ENCODE assay signal across 17 mouse cellular contexts in the genomic region with DNA sequence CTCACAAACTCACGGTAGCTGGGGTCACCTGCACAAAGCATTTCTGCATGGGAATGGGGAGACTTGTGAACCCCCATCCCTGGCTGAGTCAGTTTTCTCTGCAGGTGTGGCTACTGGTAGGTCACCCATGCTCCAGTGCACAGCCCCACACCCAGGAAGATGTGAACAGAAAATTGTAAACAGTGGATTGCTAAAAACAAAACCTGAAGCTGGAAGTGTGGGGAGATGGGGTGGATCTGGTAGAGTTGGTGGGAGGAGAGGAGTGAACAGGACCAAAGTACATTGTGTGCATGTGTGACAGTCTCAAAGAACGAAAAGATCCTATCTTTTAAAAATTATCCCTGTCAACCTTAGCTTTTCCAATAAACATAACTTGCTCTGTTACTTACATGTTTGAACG. TPM values are rescaled to one million over a fixed set of nuclear protein-coding genes. Genes with fewer than 3 reads are reported as not detected.
DNase-seq lines count a peak whose midpoint lies in the region; ATAC-seq and TF ChIP-seq lines count a peak whose summit lies in the region.
"Had no signal": no experiment of that assay in that cellular context is flagged by ENCODE, and none has a peak within 500 bp of the region (broad histone marks: within the 10 kb centered on the region; RNA-seq: fewer than 3 reads in every experiment).

No protein-coding gene starts in this region.

- peaks cover 63% of the 10 kb centered on the region for H3K36me3 ChIP-seq in heart, embryonic 16.5 days (ENCODE audit: control insufficient read depth, insufficient read depth)
- peaks cover 88% of the 10 kb centered on the region for H3K36me3 ChIP-seq in kidney, embryonic 15.5 days
- H3K36me3 ChIP-seq in kidney, embryonic 14.5 days (ENCODE audit: control insufficient read depth, insufficient read depth, low read length): peaks cover 74% of the 10 kb centered on the region
- peaks cover 75% of the 10 kb centered on the region for H3K36me3 ChIP-seq in liver, postnatal 0 days (replicated peaks; ENCODE audit: insufficient read depth, low read length)
- H3K36me3 ChIP-seq in liver, embryonic 11.5 days (ENCODE audit: control insufficient read depth, insufficient read depth, low read length): peaks cover 60% of the 10 kb centered on the region

- H3K27me3 ChIP-seq in heart, embryonic 16.5 days (ENCODE audit: control insufficient read depth, insufficient read depth, low read length): no peaks in the 10 kb centered on the region
- no peaks in the 10 kb centered on the region for H3K27me3 ChIP-seq in kidney, embryonic 15.5 days
- H3K27me3 ChIP-seq in kidney, embryonic 14.5 days (ENCODE audit: control insufficient read depth, insufficient read depth, low read length): no peaks in the 10 kb centered on the region
- no peaks in the 10 kb centered on the region for H3K27me3 ChIP-seq in liver, postnatal 0 days (ENCODE audit: insufficient read depth, low read length)
- no peaks in the 10 kb centered on the region for H3K27me3 ChIP-seq in liver, embryonic 11.5 days (replicated peaks; ENCODE audit: control insufficient read depth, insufficient read depth, low read length)
- H3K27me3 ChIP-seq: forebrain, embryonic 13.5 days; hindbrain, embryonic 13.5 days had no signal

- H3K27ac ChIP-seq in heart, embryonic 16.5 days (ENCODE audit: low read length): peak overlapping the region; percentile 50
- 0 out of 2 replicates have a peak overlapping the region, but pooled peaks have one; percentile 20 for H3K27ac ChIP-seq in kidney, embryonic 15.5 days
- no peak overlapping the region for H3K27ac ChIP-seq in kidney, embryonic 14.5 days (ENCODE audit: low read depth, low read length)
- peak overlapping the region; percentile 39; the same call in 1 of the 2 replicates for H3K27ac ChIP-seq in liver, postnatal 0 days (ENCODE audit: low read depth)
- H3K27ac ChIP-seq in liver, embryonic 11.5 days (ENCODE audit: low read depth, low read length): no peak overlapping the region
- H3K27ac ChIP-seq in olfactory bulb, adult 2 months (ENCODE audit: insufficient read depth, low read depth, low read length): peak overlapping the region; percentile 73
- H3K27ac ChIP-seq: embryonic facial prominence, embryonic 10.5 days; forebrain, embryonic 13.5 days; hindbrain, postnatal 0 days had no signal

- H3K9me3 ChIP-seq in heart, embryonic 16.5 days (replicated peaks; ENCODE audit: control insufficient read depth, low read length): no peaks in the 10 kb centered on the region
- no peaks in the 10 kb centered on the region for H3K9me3 ChIP-seq in kidney, embryonic 15.5 days (replicated peaks)
- no peaks in the 10 kb centered on the region for H3K9me3 ChIP-seq in kidney, embryonic 14.5 days (ENCODE audit: control insufficient read depth, low read length)
- no peaks in the 10 kb centered on the region for H3K9me3 ChIP-seq in liver, postnatal 0 days (ENCODE audit: low read length)
- no peaks in the 10 kb centered on the region for H3K9me3 ChIP-seq in liver, embryonic 11.5 days (ENCODE audit: control insufficient read depth, low read length)
- H3K9me3 ChIP-seq: embryonic facial prominence, embryonic 10.5 days; forebrain, embryonic 13.5 days; hindbrain, embryonic 13.5 days had no signal

- H3K4me3 ChIP-seq in heart, embryonic 16.5 days (ENCODE audit: low read length): no peak overlapping the region
- no peak overlapping the region for H3K4me3 ChIP-seq in kidney, embryonic 15.5 days (replicated peaks)
- H3K4me3 ChIP-seq in kidney, embryonic 14.5 days (ENCODE audit: low read length): no peak overlapping the region
- no peak overlapping the region for H3K4me3 ChIP-seq in liver, postnatal 0 days (ENCODE audit: low read depth, low read length)
- H3K4me3 ChIP-seq in liver, embryonic 11.5 days (ENCODE audit: low read depth, low read length): no peak overlapping the region
- H3K4me3 ChIP-seq in olfactory bulb, adult 2 months (ENCODE audit: insufficient read depth, low read depth, low read length): no peak overlapping the region
- H3K4me3 ChIP-seq: embryonic facial prominence, embryonic 10.5 days; forebrain, embryonic 13.5 days; hindbrain, embryonic 13.5 days had no signal

- no peak overlapping the region for H3K4me2 ChIP-seq in heart, embryonic 16.5 days (ENCODE audit: low read depth, low read length)
- H3K4me2 ChIP-seq in kidney, embryonic 15.5 days: no peak overlapping the region
- H3K4me2 ChIP-seq in kidney, embryonic 14.5 days (replicated peaks; ENCODE audit: low read depth, low read length): no peak overlapping the region
- no peak overlapping the region for H3K4me2 ChIP-seq in liver, postnatal 0 days (ENCODE audit: low read depth, low read length)
- no peak overlapping the region for H3K4me2 ChIP-seq in liver, embryonic 11.5 days
- H3K4me2 ChIP-seq: forebrain, embryonic 13.5 days; hindbrain, embryonic 13.5 days had no signal

- no peak for TF ChIP-seq CTCF in liver, postnatal 0 days (IDR thresholded peaks at IDR 0.05; ENCODE audit: low read depth)
- TF ChIP-seq CTCF in olfactory bulb, adult 2 months (IDR thresholded peaks at IDR 0.05; ENCODE audit: insufficient read depth, low read depth, low read length): no peak

- WGBS in heart, embryonic 16.5 days: 65% methylated on average over 3 of the region's 3 CpGs
- 72% methylated on average over 3 of the region's 3 CpGs for WGBS in kidney, embryonic 15.5 days
- WGBS in kidney, embryonic 14.5 days: 87% methylated on average over 3 of the region's 3 CpGs
- 73% methylated on average over 3 of the region's 3 CpGs for WGBS in liver, postnatal 0 days (ENCODE audit: insufficient replicate concordance)
- 82% methylated on average over 3 of the region's 3 CpGs for WGBS in liver, embryonic 11.5 days
- WGBS in olfactory bulb, adult 2 months: 48% methylated on average over 3 of the region's 3 CpGs

- no peak for DNase-seq in heart, adult 18-20 months
- no peak for DNase-seq in liver, postnatal 0 days
- DNase-seq in liver, embryonic 11.5 days (ENCODE audit: low spot score): no peak
- DNase-seq: adrenal gland, adult 2 months; adrenal gland, postnatal 25 days; cerebellum, adult 2 months; cerebellum, postnatal 10 days; forebrain, postnatal 0 days; gastrocnemius, postnatal 14 days had no signal

- no peak for ATAC-seq in heart, embryonic 16.5 days (replicated peaks; ENCODE audit: extremely low read depth, insufficient read depth, low FRiP score)
- no peak for ATAC-seq in kidney, embryonic 15.5 days (replicated peaks; ENCODE audit: low FRiP score)
- no peak for ATAC-seq in kidney, embryonic 14.5 days (ENCODE audit: low FRiP score, low TSS enrichment)
- no peak for ATAC-seq in liver, postnatal 0 days
- no peak for ATAC-seq in liver, embryonic 11.5 days (replicated peaks; ENCODE audit: low FRiP score)
- ATAC-seq: forebrain, embryonic 13.5 days; forebrain, postnatal 0 days had no signal

- H3K4me1 ChIP-seq in heart, embryonic 16.5 days (ENCODE audit: control insufficient read depth, insufficient read depth, low read length): peaks cover 20% of the 10 kb centered on the region
- peaks cover 4% of the 10 kb centered on the region for H3K4me1 ChIP-seq in kidney, embryonic 15.5 days
- H3K4me1 ChIP-seq in kidney, embryonic 14.5 days (ENCODE audit: control insufficient read depth, insufficient read depth, low read length): no peaks in the 10 kb centered on the region
- no peaks in the 10 kb centered on the region for H3K4me1 ChIP-seq in liver, postnatal 0 days (ENCODE audit: insufficient read depth)
- no peaks in the 10 kb centered on the region; the same call in 1 of the 2 replicates for H3K4me1 ChIP-seq in liver, embryonic 11.5 days (replicated peaks; ENCODE audit: control insufficient read depth, insufficient read depth, low read length)
- peaks cover 12% of the 10 kb centered on the region for H3K4me1 ChIP-seq in olfactory bulb, adult 2 months (ENCODE audit: control insufficient read depth, insufficient read depth, low read length)
- H3K4me1 ChIP-seq: embryonic facial prominence, embryonic 10.5 days; hindbrain, embryonic 13.5 days had no signal

- no peak for TF ChIP-seq EP300 in liver, postnatal 0 days (IDR thresholded peaks at IDR 0.05; ENCODE audit: low read depth)

- no peak overlapping the region for H3K9ac ChIP-seq in heart, embryonic 16.5 days (ENCODE audit: low read length)
- H3K9ac ChIP-seq in kidney, embryonic 15.5 days: no peak overlapping the region
- no peak overlapping the region for H3K9ac ChIP-seq in kidney, embryonic 14.5 days (ENCODE audit: low read depth, low read length)
- H3K9ac ChIP-seq in liver, postnatal 0 days (replicated peaks): no peak overlapping the region
- no peak overlapping the region for H3K9ac ChIP-seq in liver, embryonic 11.5 days (ENCODE audit: low read depth, low read length)
- H3K9ac ChIP-seq: forebrain, embryonic 13.5 days; forebrain, postnatal 0 days; hindbrain, embryonic 13.5 days had no signal

- no peak for TF ChIP-seq POLR2A in olfactory bulb, adult 2 months (IDR thresholded peaks at IDR 0.05; ENCODE audit: insufficient read depth, low read depth, low read length)

RNA-seq across cellular contexts. Expression of a gene that starts 52.0 kb away (rescaled TPM):
- polyA plus RNA-seq in heart, embryonic 16.5 days (2015; fragmentation: Nextera tagmentation; extraction: Ambion mirVana): 289 and 296 TPM in 2 replicates
- 100 to 1,000 TPM; 253 to 258 TPM for total RNA-seq in heart, adult 18-20 months (2021)
- polyA plus RNA-seq in kidney, embryonic 15.5 days (2015; fragmentation: Nextera tagmentation; extraction: Ambion mirVana): 200 TPM in 2 replicates
- 68.5 and 132 TPM in 2 replicates for polyA plus RNA-seq in kidney, embryonic 14.5 days (2014; fragmentation: Nextera tagmentation; extraction: Ambion mirVana)
- 52.2 and 64.6 TPM in 2 replicates for polyA plus RNA-seq in liver, postnatal 0 days (2015; fragmentation: Nextera tagmentation; extraction: Ambion mirVana)
- 149 and 176 TPM in 2 replicates for polyA plus RNA-seq in liver, embryonic 11.5 days (2014; fragmentation: Nextera tagmentation; extraction: Ambion mirVana)
- not detected in 2 replicates for polyA plus RNA-seq in olfactory bulb, adult 2 months (2012; ENCODE audit: insufficient read depth, insufficient read length, low replicate concordance, missing spikeins)

Comparison
In these comparisons a context has a peak if more than half of its experiments do, and no peak if none do; other contexts are left out.
1. H3K27ac ChIP-seq: peak in heart, embryonic 16.5 days (single experiment), kidney, embryonic 15.5 days (single experiment), liver, postnatal 0 days (single experiment) and olfactory bulb, adult 2 months (single experiment); none in kidney, embryonic 14.5 days (single experiment) and liver, embryonic 11.5 days (single experiment).